Mouse (Mus musculus) midbrain, embryonic 11.5 days (tissue): ENCODE measurements around the gene Fryl. TPM values are rescaled to one million over a fixed set of nuclear protein-coding genes. Genes with fewer than 3 reads are reported as not detected.

Source experiments
- ATAC-seq: fragments of 200-750 bp; cut with Nextera tagmentation; 2 replicates; pipeline ENCODE4 v1.8.0; 2017; ENCODE audit warnings: moderate TSS enrichment, moderate library complexity; ENCODE audit not compliant: low FRiP score
- DNase-seq: peaks from one replicate; pipeline ENCODE4 v3.0.0; 2015; ENCODE audit warnings: low spot score; ENCODE audit errors: missing footprints
- H3K27ac ChIP-seq: fragments of 300-500 bp; sonication (generic); 2 replicates; pipeline ENCODE4 v1.5.1; 2014; ENCODE audit warnings: low read depth, low read length
- H3K27me3 ChIP-seq: fragments of 300-500 bp; sonication (generic); 2 replicates; pipeline ENCODE4 v1.6.1; 2014; ENCODE audit warnings: mild to moderate bottlenecking, low read length, moderate library complexity, mixed read lengths; ENCODE audit not compliant: control insufficient read depth, insufficient read depth
- H3K36me3 ChIP-seq: fragments of 300-500 bp; sonication (generic); 2 replicates; pipeline ENCODE4 v1.6.1; 2014; ENCODE audit warnings: mild to moderate bottlenecking, low read length, moderate library complexity, mixed read lengths; ENCODE audit not compliant: control insufficient read depth, insufficient read depth
- H3K4me1 ChIP-seq: fragments of 300-500 bp; sonication (generic); 2 replicates; pipeline ENCODE4 v1.6.1; 2014; ENCODE audit warnings: low read length; ENCODE audit not compliant: control insufficient read depth, insufficient read depth
- H3K4me2 ChIP-seq: fragments of 300-500 bp; sonication (generic); 2 replicates; pipeline ENCODE4 v1.6.1; 2014; ENCODE audit warnings: mild to moderate bottlenecking, moderate library complexity
- H3K4me3 ChIP-seq: fragments of 300-500 bp; sonication (generic); 2 replicates; pipeline ENCODE4 v1.5.1; 2014; ENCODE audit warnings: low read depth, low read length
- H3K9ac ChIP-seq: fragments of 300-500 bp; sonication (generic); 2 replicates; pipeline ENCODE4 v1.6.1; 2014; ENCODE audit warnings: low read length
- H3K9me3 ChIP-seq: fragments of 300-500 bp; sonication (generic); 2 replicates; pipeline ENCODE4 v1.6.1; 2016; ENCODE audit warnings: low read length; ENCODE audit not compliant: control insufficient read depth
- WGBS: fragments of 180-500 bp; shearing (Covaris S2); extraction: QIAGEN DNeasy Blood & Tissue Kit; methylation state at CpG from one replicate; pipeline ENCODE4 v1.1.7; 2014; 5-methylcytosine and 5-hydroxymethylcytosine counted together
- polyA plus RNA-seq: library from polyadenylated mRNA; unstranded; fragments of >200 nt; fragmentation: Nextera tagmentation; extraction: Ambion mirVana; gene quantifications from 2 replicates; pipeline ENCODE4 v1.2.1, GENCODE M21; 2014

Fryl gene
- polyA plus RNA-seq, 1 experiment from 2014 or later: 39.0 TPM

DNA sequence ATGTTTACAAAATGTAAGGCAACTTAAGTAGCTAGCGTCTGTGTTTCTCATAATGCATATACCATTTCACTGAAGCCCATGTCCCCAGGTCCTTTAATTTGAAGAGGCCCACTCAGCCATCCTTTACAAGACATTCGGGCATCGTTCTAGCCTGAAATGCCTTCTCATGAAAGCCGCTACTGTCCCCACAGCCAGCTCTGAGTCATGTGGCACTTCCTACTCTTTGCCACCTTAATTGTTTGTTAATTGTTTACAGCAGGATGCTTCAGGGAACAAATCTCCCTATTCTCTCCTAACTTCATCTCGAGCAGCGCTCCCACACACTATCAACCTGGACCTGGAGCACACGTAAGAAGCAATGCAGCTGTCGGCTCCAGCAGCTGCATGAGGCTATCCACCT is 8.2 kb downstream of the Fryl start:
- H3K9me3 ChIP-seq: no peaks in the 10 kb centered on the region
- WGBS: 86% methylated on average over 8 of the region's 8 CpGs
- no peak overlapping the region for H3K9ac ChIP-seq
- ATAC-seq (no peak), DNase-seq (no peak)
- peaks cover 2% of the 10 kb centered on the region; the same call in 1 of the 2 replicates for H3K4me1 ChIP-seq
- no peaks in the 10 kb centered on the region for H3K27me3 ChIP-seq
- H3K36me3 ChIP-seq: no peaks in the 10 kb centered on the region
- no peak overlapping the region for H3K27ac ChIP-seq
- no peak overlapping the region for H3K4me2 ChIP-seq
- no peak overlapping the region for H3K4me3 ChIP-seq

DNA sequence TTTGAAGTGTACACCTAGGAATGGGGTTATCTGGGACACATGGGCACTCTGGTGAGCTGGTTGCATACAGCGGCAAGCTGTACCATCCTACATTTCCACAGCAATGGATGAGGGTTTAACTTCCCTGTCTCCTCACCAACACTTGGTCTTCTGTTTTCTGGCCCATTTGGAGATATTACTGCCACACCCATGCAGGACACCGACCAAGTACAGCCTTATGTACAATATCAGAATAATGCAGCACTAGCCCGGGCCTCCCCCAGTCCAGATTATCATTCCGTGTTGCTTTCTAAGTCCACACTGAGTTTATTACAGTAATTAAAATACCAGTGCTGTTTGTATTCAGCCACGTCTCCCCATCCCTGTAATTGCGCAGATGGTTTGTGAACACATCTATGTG is 10.0 kb downstream of the Fryl start:
- Histone ChIP-seq H3K36me3 (no peaks in the 10 kb centered on the region), H3K4me2 (no peak overlapping the region), H3K4me1 (peaks cover 2% of the 10 kb centered on the region; the same call in 1 of the 2 replicates), H3K4me3 (no peak overlapping the region), H3K9me3 (no peaks in the 10 kb centered on the region), H3K27ac (no peak overlapping the region), H3K27me3 (no peaks in the 10 kb centered on the region), H3K9ac (no peak overlapping the region)
- WGBS: 96% methylated on average over 6 of the region's 6 CpGs
- DNase-seq (no peak), ATAC-seq (no peak)

GRCm38 (mm10) chr5:73244403-73244802 is 12.0 kb downstream of the Fryl start:
- Histone ChIP-seq H3K4me1 (peaks cover 2% of the 10 kb centered on the region; the same call in 1 of the 2 replicates), H3K27ac (no peak overlapping the region), H3K27me3 (no peaks in the 10 kb centered on the region), H3K4me3 (no peak overlapping the region), H3K9me3 (no peaks in the 10 kb centered on the region), H3K4me2 (no peak overlapping the region), H3K9ac (no peak overlapping the region), H3K36me3 (no peaks in the 10 kb centered on the region)
- DNase-seq: no peak
- ATAC-seq: 0 out of 2 replicates have a peak, but pooled peaks have one; percentile 30
- 86% methylated on average over 13 of the region's 13 CpGs for WGBS

GRCm38 (mm10) chr5:73241966-73242365 is 14.5 kb downstream of the Fryl start:
- no peak overlapping the region for H3K9ac ChIP-seq
- WGBS: 81% methylated on average over 8 of the region's 8 CpGs
- H3K27me3 ChIP-seq: no peaks in the 10 kb centered on the region
- DNase-seq (no peak), ATAC-seq (no peak)
- no peaks in the 10 kb centered on the region for H3K36me3 ChIP-seq
- H3K4me3 ChIP-seq: no peak overlapping the region
- no peaks in the 10 kb centered on the region for H3K9me3 ChIP-seq
- H3K27ac ChIP-seq: no peak overlapping the region
- no peak overlapping the region for H3K4me2 ChIP-seq
- H3K4me1 ChIP-seq: peaks cover 5% of the 10 kb centered on the region

- Histone ChIP-seq H3K36me3 (no peaks in the 10 kb centered on the region), H3K9me3 (no peaks in the 10 kb centered on the region), H3K27ac (no peak overlapping the region), H3K4me3 (no peak overlapping the region), H3K9ac (no peak overlapping the region), H3K4me1 (peaks cover 10% of the 10 kb centered on the region), H3K27me3 (no peaks in the 10 kb centered on the region), H3K4me2 (no peak overlapping the region)
- 90% methylated on average over 10 of the region's 10 CpGs for WGBS
- DNase-seq (no peak), ATAC-seq (no peak)
Observed at GRCm38 (mm10) chr5:73241332-73241731, 15.1 kb downstream of the Fryl start.

DNA sequence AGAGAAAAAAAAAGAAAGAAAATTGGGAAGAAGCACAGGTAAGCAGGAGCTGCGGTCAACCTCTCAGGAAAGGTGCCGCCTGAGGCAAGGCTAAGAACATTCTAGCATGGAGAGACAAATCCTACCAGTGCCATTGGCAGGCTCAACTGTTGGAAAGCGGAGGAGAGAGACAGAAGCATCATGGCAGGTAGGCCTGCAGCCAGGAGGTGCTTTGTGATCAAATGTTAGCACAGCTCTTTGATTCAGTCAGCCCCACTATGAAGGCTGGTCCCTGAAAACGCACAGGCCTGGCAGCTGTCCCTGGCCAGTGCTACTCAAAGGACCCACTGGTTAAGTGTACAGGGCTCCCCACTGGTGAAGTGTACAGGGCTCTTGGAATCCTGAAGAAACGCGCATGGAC is 16.0 kb downstream of the Fryl start:
- H3K9ac ChIP-seq: no peak overlapping the region
- H3K4me2 ChIP-seq: no peak overlapping the region
- H3K9me3 ChIP-seq: no peaks in the 10 kb centered on the region
- 96% methylated on average over 6 of the region's 6 CpGs for WGBS
- DNase-seq (no peak), ATAC-seq (no peak)
- no peak overlapping the region for H3K4me3 ChIP-seq
- H3K36me3 ChIP-seq: no peaks in the 10 kb centered on the region
- no peak overlapping the region for H3K27ac ChIP-seq
- H3K27me3 ChIP-seq: no peaks in the 10 kb centered on the region
- peaks cover 10% of the 10 kb centered on the region for H3K4me1 ChIP-seq

DNA sequence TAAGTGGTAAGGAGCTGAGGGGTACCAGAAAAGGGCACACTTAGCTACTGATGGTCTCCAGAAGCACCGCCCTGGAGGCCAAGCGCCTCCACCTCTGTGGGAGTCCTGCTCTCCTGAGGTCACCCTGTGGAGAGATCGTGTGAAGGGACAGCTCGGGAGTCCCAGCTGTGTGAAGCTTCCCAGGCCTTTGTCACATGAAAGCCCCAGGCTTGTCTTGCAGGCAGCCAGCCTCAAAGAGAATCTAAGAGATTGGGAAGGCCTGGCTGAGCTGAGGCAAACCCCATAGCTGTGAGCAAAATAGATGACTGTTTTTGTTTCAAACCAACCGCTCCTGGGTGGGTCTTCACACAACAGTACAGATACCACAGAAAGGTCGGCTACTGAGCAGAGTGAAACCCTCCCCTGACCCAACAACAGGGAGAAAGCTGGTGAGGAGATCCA is 19.5 kb downstream of the Fryl start:
- Histone ChIP-seq H3K4me3 (no peak overlapping the region), H3K9me3 (no peaks in the 10 kb centered on the region), H3K27ac (no peak overlapping the region), H3K36me3 (no peaks in the 10 kb centered on the region), H3K9ac (no peak overlapping the region; the same call in 1 of the 2 replicates), H3K27me3 (no peaks in the 10 kb centered on the region), H3K4me1 (peaks cover 17% of the 10 kb centered on the region), H3K4me2 (no peak overlapping the region)
- DNase-seq (peak; percentile 90), ATAC-seq (peak; percentile 70)
- WGBS: 6% methylated on average over 6 of the region's 6 CpGs

GRCm38 (mm10) chr5:73235201-73235600 is 21.2 kb downstream of the Fryl start:
- no peak overlapping the region for H3K9ac ChIP-seq
- no peak for DNase-seq
- WGBS: 87% methylated on average over 5 of the region's 5 CpGs

GRCm38 (mm10) chr5:73233018-73233881 is 23.2 kb downstream of the Fryl start:
- Histone ChIP-seq H3K27me3 (no peaks in the 10 kb centered on the region), H3K27ac (no peak overlapping the region), H3K4me1 (peaks cover 23% of the 10 kb centered on the region), H3K9me3 (no peaks in the 10 kb centered on the region), H3K9ac (no peak overlapping the region), H3K4me2 (no peak overlapping the region), H3K4me3 (no peak overlapping the region), H3K36me3 (no peaks in the 10 kb centered on the region)
- ATAC-seq (no peak), DNase-seq (no peak)
- 87% methylated on average over 17 of the region's 17 CpGs for WGBS

More at GRCm38 (mm10) chr5:73235201-73235600, 21.2 kb downstream of the Fryl start:
- no peaks in the 10 kb centered on the region for H3K36me3 ChIP-seq
- H3K4me2 ChIP-seq: no peak overlapping the region
- H3K27ac ChIP-seq: no peak overlapping the region
- H3K9me3 ChIP-seq: no peaks in the 10 kb centered on the region
- no peak overlapping the region for H3K4me3 ChIP-seq
- H3K4me1 ChIP-seq: peaks cover 21% of the 10 kb centered on the region
- no peaks in the 10 kb centered on the region for H3K27me3 ChIP-seq
- no peak for ATAC-seq
